ENCODE assay signal across 17 mouse cellular contexts in the genomic region with DNA sequence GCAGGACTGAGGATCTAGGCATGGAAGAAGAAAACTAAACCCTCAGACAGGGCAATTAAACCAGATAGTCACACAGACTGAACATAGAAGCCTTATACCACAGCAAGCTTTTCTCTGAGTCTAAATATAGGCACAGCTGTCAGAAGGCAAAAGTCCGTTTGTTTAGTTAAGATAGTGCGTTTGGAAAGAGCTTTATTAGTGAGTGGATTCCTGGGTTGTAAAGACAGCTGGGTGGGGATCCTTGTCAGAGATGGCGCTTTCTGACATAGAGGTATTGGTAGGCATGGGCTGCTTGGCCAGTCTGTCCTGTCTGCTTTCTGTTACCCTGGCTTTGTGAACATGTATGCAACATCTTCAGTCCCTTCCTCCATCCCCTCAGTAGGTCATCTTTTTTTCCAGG.
"Had no signal": no experiment of that assay in that cellular context is flagged by ENCODE, and none has a peak within 500 bp of the region (broad histone marks: within the 10 kb centered on the region; RNA-seq: fewer than 3 reads in every experiment).

No protein-coding gene starts in this region.

- DNase-seq: forebrain, postnatal 0 days; gastrocnemius, postnatal 36 days; heart, adult 11 months; kidney, adult 18-20 months; kidney, adult 8-10 months; liver, embryonic 13.5 days had no signal

- H3K4me1 ChIP-seq: liver, embryonic 13.5 days had no signal

- H3K9me3 ChIP-seq: heart, embryonic 13.5 days; heart, embryonic 15.5 days; hindbrain, embryonic 13.5 days; hindbrain, embryonic 15.5 days; limb, embryonic 10.5 days; limb, embryonic 12.5 days; liver, embryonic 13.5 days had no signal

- ATAC-seq: forebrain, postnatal 0 days; hindbrain, postnatal 0 days had no signal

- H3K4me3 ChIP-seq: heart, adult 2 months; heart, embryonic 13.5 days; heart, embryonic 15.5 days; hindbrain, embryonic 13.5 days; hindbrain, embryonic 15.5 days; layer of hippocampus, adult 2 months; limb, embryonic 10.5 days; limb, embryonic 12.5 days; liver, embryonic 13.5 days had no signal

- H3K36me3 ChIP-seq: heart, embryonic 13.5 days; heart, embryonic 15.5 days; hindbrain, embryonic 13.5 days; hindbrain, embryonic 15.5 days; limb, embryonic 10.5 days; limb, embryonic 12.5 days; liver, embryonic 13.5 days had no signal

- H3K9ac ChIP-seq: forebrain, postnatal 0 days; heart, embryonic 13.5 days; heart, embryonic 15.5 days; hindbrain, embryonic 13.5 days; hindbrain, embryonic 15.5 days; limb, embryonic 12.5 days; liver, embryonic 13.5 days had no signal

- H3K27ac ChIP-seq: heart, adult 2 months; heart, embryonic 13.5 days; heart, embryonic 15.5 days; hindbrain, embryonic 13.5 days; hindbrain, embryonic 15.5 days; hindbrain, postnatal 0 days; layer of hippocampus, adult 2 months; limb, embryonic 10.5 days; limb, embryonic 12.5 days; liver, embryonic 13.5 days had no signal

- H3K4me2 ChIP-seq: heart, embryonic 11.5 days; heart, embryonic 13.5 days; heart, embryonic 15.5 days; hindbrain, embryonic 13.5 days; hindbrain, embryonic 15.5 days; limb, embryonic 12.5 days; liver, embryonic 11.5 days; liver, embryonic 13.5 days had no signal

- H3K27me3 ChIP-seq: heart, embryonic 15.5 days; hindbrain, embryonic 15.5 days; limb, embryonic 12.5 days; liver, embryonic 13.5 days had no signal
